Mouse (Mus musculus): ENCODE measurements around the gene Cdk7.

Gene Cdk7

DNA sequence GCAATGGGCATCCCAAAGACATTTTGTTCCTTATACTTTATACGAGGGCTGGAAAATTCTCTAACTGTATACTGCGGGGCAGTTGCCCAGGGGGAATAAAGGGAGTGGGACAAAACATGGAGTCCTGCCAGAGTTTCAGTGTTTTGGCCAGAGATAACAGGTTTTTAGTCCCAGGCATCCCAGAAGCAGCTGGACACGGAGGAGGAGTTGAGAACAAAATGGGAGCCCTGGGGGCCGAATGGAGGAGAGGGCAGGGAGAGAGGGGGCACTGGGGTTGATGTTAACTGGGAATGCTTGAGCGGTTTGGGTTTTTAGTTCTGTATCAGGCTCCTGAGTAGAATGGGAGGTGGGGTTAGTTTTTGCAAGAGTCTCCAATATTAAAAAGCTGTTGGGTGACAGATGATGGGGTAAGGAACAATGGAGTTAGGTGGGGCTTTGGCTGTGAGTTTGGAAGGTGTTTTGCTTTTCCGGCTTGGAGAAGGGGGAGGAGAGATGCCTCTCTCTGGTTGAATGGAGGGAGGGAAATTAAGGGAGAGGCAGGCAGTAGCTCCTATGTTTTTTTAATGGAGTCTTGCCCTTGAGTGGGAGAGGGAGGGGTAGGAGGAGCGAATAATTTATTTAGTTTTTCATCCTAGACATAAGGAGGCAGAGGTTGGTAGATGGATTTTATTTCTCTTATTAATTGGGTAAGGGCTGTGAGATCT, 6.5 kb downstream of the Cdk7 start:
- no peak for DNase-seq

- no peak for DNase-seq
Observed at GRCm38 (mm10) chr13:100721656-100722055, 9.1 kb downstream of the Cdk7 start.

GRCm38 (mm10) chr13:100715467-100715866, 15.3 kb downstream of the Cdk7 start:
- no peak for DNase-seq

DNA sequence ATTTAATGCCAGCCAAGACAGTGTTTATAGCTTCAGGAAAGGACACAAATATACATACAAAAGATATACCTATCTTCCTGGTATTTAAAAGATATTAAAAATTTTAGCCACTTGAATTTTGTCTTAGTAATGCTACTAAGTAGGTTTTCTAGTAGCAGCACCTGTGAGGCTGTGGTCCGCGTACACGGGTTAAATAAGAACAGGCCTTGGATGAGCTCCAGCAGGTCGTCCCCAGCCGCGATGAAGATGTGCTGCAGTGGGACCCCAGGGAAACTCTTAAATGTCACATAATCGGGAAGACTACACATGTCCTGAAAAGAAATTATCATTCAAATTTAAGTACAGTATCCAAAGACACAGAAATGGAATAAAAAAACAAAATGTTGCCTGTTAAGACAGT, 24.5 kb downstream of the Cdk7 start:
- DNase-seq, result no peak

DNA sequence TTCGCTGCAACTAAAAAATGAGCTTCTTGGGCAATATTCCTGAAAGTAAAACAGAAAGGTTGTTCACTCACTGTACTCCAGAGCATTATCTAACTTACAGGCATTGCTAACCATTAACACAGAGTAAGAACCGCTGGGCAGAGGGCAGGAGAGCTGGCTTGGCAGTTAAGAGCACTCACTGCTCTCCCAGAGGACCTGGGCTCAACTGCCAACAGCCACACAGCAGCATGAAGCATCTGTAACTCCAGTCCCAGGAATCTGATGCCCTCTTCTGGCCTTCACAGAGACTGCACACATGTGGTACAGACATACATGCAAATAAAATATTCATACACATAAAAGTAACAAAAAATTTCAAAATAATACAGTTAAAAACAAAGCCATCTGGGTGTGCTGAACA, 27.3 kb downstream of the Cdk7 start:
- DNase-seq, result no peak

DNA sequence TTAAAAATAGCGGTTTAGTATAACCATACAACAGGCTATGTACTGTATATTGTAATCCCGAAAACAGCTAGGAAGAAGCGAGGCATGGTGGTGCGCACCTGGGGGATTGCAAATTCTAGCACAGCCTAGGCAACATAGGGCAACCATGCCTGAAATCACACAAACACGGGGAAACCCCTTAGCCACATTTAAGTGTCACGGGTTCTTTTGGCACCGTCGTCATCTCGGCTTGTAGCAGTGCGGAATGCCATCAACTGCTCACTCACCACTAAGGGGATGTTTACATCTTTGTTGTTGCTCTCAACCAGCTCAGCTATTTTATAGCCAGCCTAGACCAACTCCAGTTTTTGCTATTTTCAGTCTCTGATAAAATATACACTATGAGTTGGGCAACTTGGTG, 31.9 kb downstream of the Cdk7 start:
- DNase-seq, result no peak

DNA sequence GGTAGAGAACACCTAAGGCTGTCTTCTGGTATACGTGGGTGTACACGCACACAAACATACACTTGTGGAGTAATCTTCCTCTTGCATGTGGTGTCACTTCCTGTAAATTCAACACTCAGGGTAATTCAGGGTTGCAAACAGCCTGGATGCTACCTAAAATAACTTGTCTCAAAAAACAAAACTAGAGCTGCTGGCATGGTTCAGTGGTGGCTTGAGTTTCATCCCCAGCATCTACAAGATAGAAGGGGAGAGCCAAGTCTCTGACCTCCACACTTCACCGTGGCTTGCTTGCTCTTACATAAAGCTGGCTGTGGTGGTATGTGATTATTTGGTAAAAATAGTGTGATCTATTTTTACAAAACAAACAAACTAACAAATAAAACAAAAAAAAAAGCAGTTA, 33.2 kb downstream of the Cdk7 start:
- no peak for DNase-seq

GRCm38 (mm10) chr13:100687513-100687912, 43.2 kb downstream of the Cdk7 start:
- no peak for DNase-seq

- no peak for DNase-seq
Observed at GRCm38 (mm10) chr13:100684355-100684754, 46.4 kb downstream of the Cdk7 start.

GRCm38 (mm10) chr13:100682837-100683236, 47.9 kb downstream of the Cdk7 start:
- DNase-seq, result no peak

GRCm38 (mm10) chr13:100681615-100682014, 49.1 kb downstream of the Cdk7 start:
- no peak for DNase-seq

DNA sequence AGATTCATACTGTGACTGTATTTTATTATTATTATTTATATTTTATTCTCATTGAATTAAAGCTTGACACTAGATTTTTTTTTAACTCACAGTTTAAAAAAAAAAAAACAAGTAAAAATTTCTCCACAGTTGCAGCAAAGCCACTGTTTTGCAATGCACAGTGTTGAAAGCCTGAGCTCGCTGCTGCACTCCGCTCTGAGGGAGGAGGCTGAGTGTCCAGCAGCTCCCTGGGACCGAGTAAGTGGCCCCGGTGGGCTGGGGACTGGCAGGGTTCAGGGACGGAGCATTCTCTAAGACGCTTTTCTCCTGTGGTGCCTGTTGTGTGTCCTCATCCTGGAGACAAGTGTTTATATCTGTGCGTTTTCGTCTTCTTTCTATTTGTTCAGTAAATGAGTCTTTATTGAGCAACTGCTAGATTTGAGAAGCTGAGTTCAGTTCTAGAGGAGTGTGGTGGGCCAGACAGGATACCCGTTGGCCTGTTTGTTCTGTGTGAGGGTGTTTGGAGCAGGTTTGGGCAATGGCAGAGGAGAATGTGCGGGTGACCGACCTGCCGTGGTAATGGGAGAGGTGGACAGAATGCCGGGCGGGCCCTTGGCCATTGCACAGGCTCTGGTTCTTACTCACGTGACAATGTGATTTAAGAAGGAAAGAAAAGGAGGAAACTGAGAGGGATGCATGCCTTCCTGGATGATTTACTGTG, 54.7 kb downstream of the Cdk7 start:
- DNase-seq, result no peak

GRCm38 (mm10) chr13:100670181-100670741, 60.5 kb downstream of the Cdk7 start:
- no peak for DNase-seq

GRCm38 (mm10) chr13:100669291-100670022, 61.3 kb downstream of the Cdk7 start, which contains the start of gene Ccdc125:
Ccdc125 (plus strand) TSS chr13:100669717.
- no peak for DNase-seq

- peak; percentile 36 for DNase-seq
Observed at GRCm38 (mm10) chr13:100659864-100660456, 70.8 kb downstream of the Cdk7 start.

DNA sequence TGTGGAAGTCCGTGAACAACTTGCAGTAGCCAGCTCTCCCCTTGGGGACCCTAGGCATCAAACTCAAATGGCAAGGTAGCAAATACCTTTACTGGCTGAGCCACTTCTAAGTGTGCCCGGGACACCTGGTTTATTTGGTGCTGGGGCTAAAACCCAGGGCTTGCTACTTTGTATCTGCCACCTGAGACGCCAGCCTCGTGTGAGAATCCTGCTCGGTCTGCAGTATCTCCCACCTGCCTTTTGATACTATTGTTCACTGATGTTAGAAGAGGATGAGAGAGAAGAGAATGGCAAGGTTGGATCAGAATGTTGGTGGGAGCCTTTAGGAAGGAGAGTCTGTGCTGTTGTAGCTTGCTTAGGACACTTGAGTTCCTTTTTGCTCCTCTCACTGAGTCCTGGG, 72.6 kb downstream of the Cdk7 start:
- no peak for DNase-seq
